Comparison of ENCODE assay signal across 8 mouse cellular contexts in genomic region chr6:21214673-21215490, GRCm38 (mm10). TPM values are rescaled to one million over a fixed set of nuclear protein-coding genes. Genes with fewer than 3 reads are reported as not detected.
DNase-seq lines count a peak whose midpoint lies in the region; ATAC-seq and TF ChIP-seq lines count a peak whose summit lies in the region.

No protein-coding gene starts in this region.

- H3K4me3 ChIP-seq in brown adipose tissue, adult 24 weeks (ENCODE audit: insufficient read depth, low read depth, low read length): peak overlapping the region; percentile 46
- H3K4me3 ChIP-seq in forebrain, embryonic 11.5 days (ENCODE audit: low read depth, low read length): peak overlapping the region; percentile 74
- peak overlapping the region; percentile 82 for H3K4me3 ChIP-seq in midbrain, embryonic 10.5 days
- peak overlapping the region; percentile 62 for H3K4me3 ChIP-seq in stomach, embryonic 14.5 days (ENCODE audit: low read depth, low read length)

- TF ChIP-seq CTCF in Patski (IDR thresholded peaks at IDR 0.05): no peak

- DNase-seq in Patski (ENCODE audit: low read depth, low spot score): no peak
- DNase-seq in forebrain, embryonic 11.5 days (ENCODE audit: low spot score): peak; percentile 77
- peak; percentile 37 to 65 for DNase-seq in heart, postnatal 36 days
- DNase-seq in layer of hippocampus, postnatal 10 days (ENCODE audit: low spot score in 2 of 2): peak; percentile 66 to 76
- peak; percentile 65 for DNase-seq in midbrain, embryonic 10.5 days (ENCODE audit: low spot score)

- H3K27me3 ChIP-seq in Patski: peaks cover 48% of the 10 kb centered on the region
- no peaks in the 10 kb centered on the region for H3K27me3 ChIP-seq in forebrain, embryonic 11.5 days (ENCODE audit: control insufficient read depth, insufficient read depth, low read length)
- peaks cover 31% of the 10 kb centered on the region for H3K27me3 ChIP-seq in midbrain, embryonic 10.5 days (ENCODE audit: low read depth, poor library complexity, severe bottlenecking)
- H3K27me3 ChIP-seq in stomach, embryonic 14.5 days (ENCODE audit: control insufficient read depth, insufficient read depth, low read length): no peaks in the 10 kb centered on the region

- no peaks in the 10 kb centered on the region for H3K36me3 ChIP-seq in forebrain, embryonic 11.5 days (ENCODE audit: control insufficient read depth, insufficient read depth, low read length)
- H3K36me3 ChIP-seq in midbrain, embryonic 10.5 days: no peaks in the 10 kb centered on the region
- no peaks in the 10 kb centered on the region for H3K36me3 ChIP-seq in stomach, embryonic 14.5 days (ENCODE audit: control insufficient read depth, insufficient read depth, low read length)

- CTCF ChIA-PET in Patski (lab: Charles Lee): interaction anchor here (0.6 to 1.2 kb wide), 2 partner anchors 36 to 375 kb away, joined by 3 read pairs; no protein-coding TSS in a partner anchor

- in situ Hi-C loops in Patski (cut with MboI; ENCODE audit: low pct_unique_long_range_greater_than_20kb): loop anchor here (25.0 kb wide), 1 partner anchor 378 kb away; no protein-coding TSS in a partner anchor

- no peaks in the 10 kb centered on the region for H3K4me1 ChIP-seq in brown adipose tissue, adult 24 weeks (ENCODE audit: control insufficient read depth, insufficient read depth, insufficient read length, low read length)
- no peaks in the 10 kb centered on the region for H3K4me1 ChIP-seq in forebrain, embryonic 11.5 days (replicated peaks; ENCODE audit: control insufficient read depth, insufficient read depth, low read length)
- H3K4me1 ChIP-seq in midbrain, embryonic 10.5 days: peaks cover 5% of the 10 kb centered on the region; the same call in 1 of the 2 replicates
- no peaks in the 10 kb centered on the region for H3K4me1 ChIP-seq in stomach, embryonic 14.5 days (ENCODE audit: control insufficient read depth, insufficient read depth, low read length)

- H3K9me3 ChIP-seq in forebrain, embryonic 11.5 days (ENCODE audit: control insufficient read depth, low read length): no peaks in the 10 kb centered on the region
- H3K9me3 ChIP-seq in midbrain, embryonic 10.5 days (replicated peaks): no peaks in the 10 kb centered on the region
- H3K9me3 ChIP-seq in stomach, embryonic 14.5 days (ENCODE audit: control insufficient read depth, low read depth, low read length): no peaks in the 10 kb centered on the region

- under 1% methylated on average over 81 of the region's 83 CpGs for WGBS in forebrain, embryonic 11.5 days
- WGBS in midbrain, embryonic 10.5 days: 0% methylated on average over 66 of the region's 83 CpGs
- under 1% methylated on average over 64 of the region's 83 CpGs for WGBS in stomach, embryonic 14.5 days

- peak; percentile 47 for ATAC-seq in Patski
- peak; percentile 78 for ATAC-seq in forebrain, embryonic 11.5 days (replicated peaks; ENCODE audit: low FRiP score)
- peak; percentile 68 for ATAC-seq in stomach, embryonic 14.5 days (ENCODE audit: insufficient number of reproducible peaks, insufficient read depth, low FRiP score, low read depth)
- ATAC-seq in CD4-positive, CD25-positive, alpha-beta regulatory T cell, adult 4 months: no peak

- H3K27ac ChIP-seq in brown adipose tissue, adult 24 weeks (replicated peaks; ENCODE audit: low read depth, low read length): no peak overlapping the region
- no peak overlapping the region; the same call in 1 of the 2 replicates for H3K27ac ChIP-seq in forebrain, embryonic 11.5 days (ENCODE audit: low read depth, low read length)
- H3K27ac ChIP-seq in midbrain, embryonic 10.5 days (replicated peaks): peak overlapping the region; percentile 85
- no peak overlapping the region for H3K27ac ChIP-seq in stomach, embryonic 14.5 days (ENCODE audit: low read length)

- POLR2A ChIA-PET in Patski (lab: Charles Lee): no interaction called here

- intact Hi-C loops in heart, postnatal 36 days (cut with DNase I): loop anchor here (2.0 to 5.0 kb wide), 2 partner anchors 317 to 374 kb away; no protein-coding TSS in a partner anchor

- H3K4me2 ChIP-seq in forebrain, embryonic 11.5 days (ENCODE audit: low read depth, low read length, severe bottlenecking): peak overlapping the region; percentile 92
- peak overlapping the region; percentile 97 for H3K4me2 ChIP-seq in stomach, embryonic 14.5 days (replicated peaks; ENCODE audit: low read depth, low read length)

- peak overlapping the region; percentile 75 for H3K9ac ChIP-seq in forebrain, embryonic 11.5 days (ENCODE audit: low read length)
- H3K9ac ChIP-seq in stomach, embryonic 14.5 days (replicated peaks; ENCODE audit: low read depth, low read length): peak overlapping the region; percentile 65; the same call in 1 of the 2 replicates

RNA-seq across cellular contexts. Expression of gene Kcnd2, which starts 0.4 kb away (rescaled TPM):
- polyA plus RNA-seq in Patski (2021): not detected
- not detected in 2 replicates for polyA plus RNA-seq in brown adipose tissue, adult 24 weeks (2012; ENCODE audit: insufficient read depth, insufficient read length, missing spikeins)
- 2.9 and 3.1 TPM in 2 replicates for polyA plus RNA-seq in forebrain, embryonic 11.5 days (2014; fragmentation: Nextera tagmentation; extraction: Ambion mirVana)
- total RNA-seq in heart, postnatal 36 days (2021): 10 to 100 TPM; 14.4 to 14.5 TPM
- 100 to 1,000 TPM; 103 to 111 TPM for total RNA-seq in layer of hippocampus, postnatal 10 days (2021)
- polyA plus RNA-seq in midbrain, embryonic 10.5 days (2016; fragmentation: Nextera tagmentation; extraction: Ambion mirVana): 0.31 and 0.88 TPM in 2 replicates
- 1.4 and 1.5 TPM in 2 replicates for polyA plus RNA-seq in stomach, embryonic 14.5 days (2014; fragmentation: Nextera tagmentation; extraction: Ambion mirVana)
- polyA plus RNA-seq in CD4-positive, CD25-positive, alpha-beta regulatory T cell, adult 4 months (2017; shearing (Covaris generic)): not detected
